Mouse (Mus musculus): ENCODE data around the gene Igfbp7. TPM values are rescaled to one million over a fixed set of nuclear protein-coding genes. Genes with fewer than 3 reads are reported as not detected.
A peak's percentile ranks its signal among the peaks of the same experiment; 100 is the strongest.

Gene Igfbp7
- total RNA-seq, 4 experiments from 2014 or later: 19.3 to 31.5 (median 25.8) TPM

DNA sequence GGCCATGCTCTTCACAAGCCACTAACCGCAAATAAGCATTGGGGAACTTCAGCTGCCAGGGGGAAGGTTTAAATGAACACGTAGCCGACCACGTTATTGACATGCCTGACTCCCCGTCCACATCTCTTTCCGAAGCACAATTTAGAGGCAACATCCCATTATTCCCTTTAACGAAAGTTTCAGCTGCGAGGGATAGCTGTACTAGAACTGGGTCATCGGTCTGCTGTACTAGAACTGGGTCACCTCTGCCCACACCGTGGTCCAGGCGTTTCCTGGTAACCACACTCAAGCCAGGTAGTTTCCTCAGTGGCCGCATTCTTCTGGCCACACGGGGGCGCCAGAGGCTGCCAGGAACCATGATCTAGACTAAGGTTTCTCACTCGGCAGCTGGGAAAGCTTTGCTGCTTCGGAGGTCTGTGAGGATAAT, 53.5 kb downstream of the Igfbp7 start:
- peak; percentile 74 to 89 for DNase-seq (ENCODE audit: low spot score in 2 of 2)

GRCm38 (mm10) chr5:77351691-77352090, 56.1 kb downstream of the Igfbp7 start:
- no peak for DNase-seq (ENCODE audit: low spot score in 2 of 2)

GRCm38 (mm10) chr5:77349971-77350658, 57.7 kb downstream of the Igfbp7 start:
- no peak for DNase-seq (ENCODE audit: low spot score in 2 of 2)

- DNase-seq (ENCODE audit: low spot score in 2 of 2): no peak
Observed at GRCm38 (mm10) chr5:77348901-77349300, 58.9 kb downstream of the Igfbp7 start.

GRCm38 (mm10) chr5:77340033-77340432, 67.8 kb downstream of the Igfbp7 start:
- DNase-seq (ENCODE audit: low spot score in 2 of 2): no peak

DNA sequence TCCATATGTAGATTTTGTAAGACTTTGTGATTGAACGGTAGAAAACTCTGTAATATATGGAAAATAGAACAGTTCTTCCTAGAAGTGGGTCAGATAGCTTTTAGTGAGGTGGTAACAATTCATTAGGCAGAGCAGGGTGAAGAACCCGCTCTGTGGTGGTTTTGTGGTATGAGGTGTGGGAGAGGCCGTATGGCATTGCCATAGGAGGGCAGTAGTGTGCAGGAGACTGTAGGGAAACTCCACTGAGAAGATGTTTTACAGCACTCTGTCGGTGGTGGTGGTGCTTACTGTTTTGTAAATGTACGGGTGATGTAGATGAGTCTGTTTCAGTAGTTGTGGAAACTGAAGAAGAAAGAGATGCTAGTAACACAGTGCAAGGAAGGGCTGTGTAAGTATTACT, 77.7 kb downstream of the Igfbp7 start:
- DNase-seq (ENCODE audit: low spot score in 2 of 2): no peak

DNA sequence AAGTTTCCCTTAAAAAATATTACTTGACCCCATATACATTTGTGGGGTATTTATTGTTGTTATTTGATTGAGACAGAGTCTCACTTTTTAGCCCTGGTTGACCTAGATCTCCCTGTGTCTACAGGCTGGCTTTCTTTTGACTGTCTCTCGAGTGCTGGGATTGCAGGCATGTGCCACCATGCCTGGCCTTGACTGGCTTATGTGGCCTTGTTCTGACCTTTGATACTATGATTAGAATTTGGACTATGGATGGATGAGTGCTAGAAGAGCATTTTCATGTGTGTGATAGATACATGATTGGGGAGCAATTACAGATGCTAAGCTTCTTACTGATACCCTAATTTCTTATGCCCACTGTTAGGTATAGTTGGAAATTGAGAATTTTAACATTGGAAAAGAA, 82.9 kb downstream of the Igfbp7 start:
- no peak for DNase-seq (ENCODE audit: low spot score in 2 of 2)

GRCm38 (mm10) chr5:77314986-77315385, 92.9 kb downstream of the Igfbp7 start:
- no peak for DNase-seq (ENCODE audit: low spot score in 2 of 2)

DNA sequence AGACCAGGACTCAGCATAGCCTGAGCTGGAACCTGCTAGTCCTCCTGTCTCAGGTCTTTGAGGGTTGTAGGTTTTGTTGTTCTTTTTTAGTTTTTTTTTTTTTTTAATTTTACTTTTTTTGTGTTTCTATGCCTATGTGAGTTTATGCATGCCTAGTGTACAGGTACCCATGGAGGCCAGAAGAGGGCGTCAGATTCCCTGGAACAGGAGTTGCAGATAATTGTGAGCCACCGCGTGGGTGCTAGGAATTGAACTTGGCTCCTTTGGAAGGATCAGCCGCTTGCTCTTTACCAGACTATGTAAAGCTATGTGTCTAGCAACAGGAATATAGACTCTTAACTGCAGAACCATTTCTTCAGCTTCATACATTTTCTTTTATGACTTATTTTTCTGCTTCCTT, 93.6 kb downstream of the Igfbp7 start:
- DNase-seq (ENCODE audit: low spot score in 2 of 2): no peak

- DNase-seq (ENCODE audit: low spot score in 2 of 2): peak; percentile 97 to 99
Observed at GRCm38 (mm10) chr5:77309924-77310772, 97.7 kb downstream of the Igfbp7 start, which contains the start of the genes Noa1 and Polr2b. Gene Noa1 (minus strand): TSS chr5:77310084. Gene Polr2b (plus strand): TSS chr5:77310147.

GRCm38 (mm10) chr5:77309051-77309906, 98.6 kb downstream of the Igfbp7 start:
- peak in 1 of 2 experiments; percentile 9 for DNase-seq (ENCODE audit: low spot score in 2 of 2)

DNA sequence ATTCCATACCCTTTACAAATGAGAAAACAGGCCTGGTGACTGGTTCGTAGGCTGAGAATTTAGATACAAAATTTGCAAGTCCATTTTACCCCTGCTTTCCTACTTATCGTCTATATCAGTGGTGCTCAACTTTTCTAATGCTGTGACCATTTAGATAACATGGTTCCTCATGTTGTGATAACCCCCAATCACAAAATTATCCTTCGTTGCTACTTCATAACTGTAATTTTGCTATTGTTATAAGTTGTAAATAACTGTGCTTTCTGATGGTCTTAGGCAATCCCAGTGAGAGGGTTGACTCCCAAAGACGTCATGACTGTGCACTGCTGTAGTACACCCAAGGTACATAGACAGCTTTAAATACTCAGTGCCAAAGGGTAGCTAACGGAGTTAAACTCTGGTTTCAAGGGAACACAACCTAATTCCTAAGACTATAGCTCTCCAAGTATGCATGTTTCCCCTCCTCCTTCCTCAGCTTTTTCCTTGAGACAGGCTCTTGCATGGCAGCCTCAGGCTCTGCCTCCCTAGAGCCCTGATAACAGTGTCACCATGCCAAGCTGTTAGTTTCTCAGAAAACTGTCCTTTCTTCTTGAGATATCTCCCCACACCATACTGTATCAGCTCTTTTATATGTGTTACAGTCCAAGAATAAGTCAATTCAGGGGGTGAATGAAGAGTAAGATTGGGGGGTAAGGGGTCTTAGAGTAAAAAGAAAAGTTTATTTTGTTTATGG, 99.9 kb downstream of the Igfbp7 start:
- no peak for DNase-seq (ENCODE audit: low spot score in 2 of 2)

DNA sequence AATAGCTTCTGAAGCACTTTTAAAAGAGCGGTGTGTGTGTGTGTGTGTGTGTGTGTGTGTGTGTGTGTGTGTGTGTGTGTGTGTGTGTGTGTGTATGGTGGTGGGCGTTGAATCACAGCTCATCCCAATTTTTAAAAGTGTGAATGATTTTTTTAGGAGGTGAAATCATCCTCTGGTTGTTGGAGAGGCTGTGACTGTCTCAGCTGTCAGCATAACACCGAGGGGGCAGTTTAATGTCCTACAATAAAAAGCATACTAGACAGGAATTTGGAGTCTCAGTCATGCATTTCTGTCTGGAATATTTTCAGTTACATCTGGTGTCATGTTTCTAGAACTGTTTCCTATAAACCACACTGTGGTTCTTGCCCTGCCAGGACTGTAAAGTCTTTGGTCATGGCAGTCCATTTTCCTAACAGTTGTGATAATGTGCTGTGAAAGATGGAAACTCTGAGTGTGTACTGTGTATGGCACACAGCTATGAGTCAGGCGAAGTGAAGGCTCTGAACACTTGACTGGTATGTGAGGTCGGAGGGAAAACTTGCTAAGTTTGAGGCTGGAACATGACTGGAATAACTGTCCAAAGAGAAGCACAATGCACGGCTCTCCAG, 106.4 kb downstream of the Igfbp7 start:
- no peak for DNase-seq (ENCODE audit: low spot score in 2 of 2)

DNA sequence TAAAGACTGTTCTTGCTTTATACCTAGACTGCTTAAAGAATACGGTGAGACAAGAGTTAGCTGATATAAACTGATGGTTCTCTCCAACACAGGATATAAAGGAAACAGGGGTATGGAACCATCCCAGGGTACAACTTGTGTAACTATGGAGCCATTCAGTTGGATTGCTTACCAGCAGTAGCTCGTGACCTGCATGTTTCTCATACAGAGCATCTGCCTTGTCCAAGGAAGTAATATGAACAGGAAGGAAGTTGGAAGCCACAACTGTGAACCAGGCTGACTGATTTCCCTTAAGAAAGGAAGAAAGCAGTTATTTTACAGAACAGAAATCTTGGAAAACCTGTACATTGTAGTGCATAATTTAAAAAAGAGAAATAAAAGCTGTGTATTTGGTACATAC, 108.4 kb downstream of the Igfbp7 start:
- no peak for DNase-seq (ENCODE audit: low spot score in 2 of 2)

Other genes starting within 250 kb of the Igfbp7 start
- not detected for gene Spink2, start 196.6 kb downstream of the Igfbp7 start, total RNA-seq (2022)
- gene Rest, start 142.6 kb downstream of the Igfbp7 start, total RNA-seq (2022): 1 to 10 TPM; 4.1 to 6.4 (median 5.2) TPM
- 10 to 100 TPM; 21.8 to 30.1 (median 23.7) TPM for gene Noa1, start 98.0 kb downstream of the Igfbp7 start, total RNA-seq (2022)
- 10 to 100 TPM; 45.8 to 49.4 (median 47.3) TPM for gene Polr2b, start 97.9 kb downstream of the Igfbp7 start, total RNA-seq (2022)